Mouse (Mus musculus): Measurements from ENCODE around the gene Gak. TPM values are rescaled to one million over a fixed set of nuclear protein-coding genes. Genes with fewer than 3 reads are reported as not detected.

Gak gene
- polyA plus RNA-seq, 1 experiment from 2014 or later, result 55.0 TPM

DNA sequence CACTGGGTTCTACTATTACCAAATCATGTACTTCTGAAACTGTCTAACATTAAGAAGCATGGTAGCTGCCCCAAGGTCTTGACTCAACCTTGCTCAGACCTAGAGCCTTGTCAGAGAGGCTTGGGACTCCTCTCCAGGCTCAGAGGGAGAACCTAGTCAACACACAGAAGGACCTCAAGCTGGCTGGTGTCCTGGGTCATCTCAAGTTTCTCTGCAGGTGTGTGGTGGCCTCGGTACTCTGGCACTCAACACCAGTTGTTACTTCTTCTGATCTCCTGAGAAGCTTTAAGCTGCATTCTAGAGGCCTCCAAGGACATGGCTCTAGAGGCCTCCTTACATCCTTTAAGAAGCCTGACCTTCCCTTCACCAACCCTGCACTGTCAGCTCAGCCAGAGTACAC lies 75.5 kb downstream of the Gak start:
- ATAC-seq (replicated peaks; ENCODE audit: low FRiP score) (no peak), DNase-seq (ENCODE audit: low spot score) (no peak)
- H3K4me2 ChIP-seq, result no peak overlapping the region
- no peak overlapping the region for H3K4me3 ChIP-seq (ENCODE audit: low read depth, low read length)
- no peak overlapping the region for H3K27ac ChIP-seq (ENCODE audit: low read depth, low read length)
- H3K9ac ChIP-seq (ENCODE audit: low read depth, low read length), result no peak overlapping the region
- no peaks in the 10 kb centered on the region for H3K36me3 ChIP-seq (ENCODE audit: control insufficient read depth, insufficient read depth, low read length)
- no peaks in the 10 kb centered on the region; the same call in 1 of the 2 replicates for H3K4me1 ChIP-seq (replicated peaks; ENCODE audit: control insufficient read depth, insufficient read depth, low read length)
- 50% methylated on average over 1 of the region's 1 CpGs for WGBS
- H3K9me3 ChIP-seq (ENCODE audit: control insufficient read depth, low read length), result no peaks in the 10 kb centered on the region
- peaks cover 31% of the 10 kb centered on the region for H3K27me3 ChIP-seq (replicated peaks; ENCODE audit: control insufficient read depth, insufficient read depth, low read length)

DNA sequence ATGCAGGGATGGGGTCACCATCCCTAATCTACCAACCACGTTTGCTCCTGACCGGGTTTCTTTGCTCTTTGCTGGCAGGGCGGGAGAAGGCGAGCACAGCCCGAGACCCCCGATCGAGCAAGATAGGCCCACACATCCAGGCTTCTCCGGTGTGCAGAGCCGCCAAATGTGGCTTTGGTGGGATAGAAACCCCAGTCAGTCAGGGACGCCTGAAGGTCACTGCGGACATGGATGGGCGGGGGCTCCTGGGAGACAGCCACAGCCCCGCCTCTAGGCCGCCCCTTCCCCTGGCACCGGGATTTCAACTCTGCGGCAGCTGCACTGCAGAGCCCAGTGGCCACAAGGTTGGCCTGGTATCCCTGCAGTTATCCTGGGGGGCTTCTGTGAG lies 79.4 kb downstream of the Gak start:
- Histone ChIP-seq H3K36me3 (ENCODE audit: control insufficient read depth, insufficient read depth, low read length) (no peaks in the 10 kb centered on the region), H3K9ac (ENCODE audit: low read depth, low read length) (no peak overlapping the region), H3K27ac (ENCODE audit: low read depth, low read length) (no peak overlapping the region), H3K4me1 (replicated peaks; ENCODE audit: control insufficient read depth, insufficient read depth, low read length) (no peaks in the 10 kb centered on the region; the same call in 1 of the 2 replicates), H3K27me3 (replicated peaks; ENCODE audit: control insufficient read depth, insufficient read depth, low read length) (peaks cover 44% of the 10 kb centered on the region), H3K4me3 (ENCODE audit: low read depth, low read length) (peak overlapping the region; percentile 21), H3K9me3 (ENCODE audit: control insufficient read depth, low read length) (no peaks in the 10 kb centered on the region), H3K4me2 (peak overlapping the region; percentile 56)
- DNase-seq (ENCODE audit: low spot score), result no peak
- 6% methylated on average over 16 of the region's 16 CpGs for WGBS
- no peak for ATAC-seq (replicated peaks; ENCODE audit: low FRiP score)

DNA sequence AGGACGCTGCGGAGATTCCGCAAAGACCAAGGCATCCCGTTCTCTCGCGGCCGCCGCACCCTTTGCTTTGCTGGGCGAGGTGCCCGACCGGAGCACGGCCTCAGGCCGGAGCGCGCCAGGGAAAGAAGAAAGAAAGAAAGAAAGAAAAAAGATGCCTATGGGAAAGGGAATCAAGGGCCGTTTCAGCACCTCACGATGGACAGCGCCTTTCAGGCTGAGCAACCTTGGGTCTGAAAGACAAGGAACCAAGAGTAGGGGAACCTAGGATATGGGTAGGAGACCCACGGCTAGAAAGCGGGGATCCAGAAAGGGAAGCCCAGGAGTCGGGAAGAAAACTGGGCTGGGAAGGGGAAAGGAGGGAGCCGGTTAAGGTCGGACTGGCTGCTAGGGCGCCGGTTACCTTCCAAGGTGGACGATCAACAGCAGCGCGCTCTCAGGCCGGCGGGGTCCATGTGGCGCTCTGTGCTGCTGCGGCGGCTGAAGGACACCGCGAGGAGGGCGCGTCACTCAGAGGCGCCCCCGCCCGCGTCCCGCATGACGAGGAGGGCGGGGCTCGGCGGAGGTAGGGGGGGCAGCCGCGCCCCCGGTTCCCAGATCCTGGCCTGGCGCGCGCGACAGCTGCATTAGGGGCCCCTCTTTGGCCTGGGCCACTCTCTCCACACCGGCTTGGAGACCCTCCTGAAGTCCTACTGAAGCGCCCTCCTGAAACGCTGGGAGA lies 79.9 kb downstream of the Gak start, which contains the start of gene Cplx1:
Gene Cplx1 (minus strand): TSS at position 536 of the 718 bp plus-strand sequence.
- Histone ChIP-seq H3K4me1 (replicated peaks; ENCODE audit: control insufficient read depth, insufficient read depth, low read length) (no peaks in the 10 kb centered on the region; the same call in 1 of the 2 replicates), H3K9me3 (ENCODE audit: control insufficient read depth, low read length) (no peaks in the 10 kb centered on the region), H3K27me3 (replicated peaks; ENCODE audit: control insufficient read depth, insufficient read depth, low read length) (peaks cover 44% of the 10 kb centered on the region), H3K4me3 (ENCODE audit: low read depth, low read length) (peak within 1 kb of the TSS; percentile 21), H3K9ac (ENCODE audit: low read depth, low read length) (no peak within 1 kb of the TSS), H3K36me3 (ENCODE audit: control insufficient read depth, insufficient read depth, low read length) (no peaks in the 10 kb centered on the region), H3K4me2 (peak within 1 kb of the TSS; percentile 56), H3K27ac (ENCODE audit: low read depth, low read length) (no peak within 1 kb of the TSS)
- WGBS, result 2% methylated on average over 56 of the region's 56 CpGs
- ATAC-seq (replicated peaks; ENCODE audit: low FRiP score), result no peak; the same call in 1 of the 2 replicates
- DNase-seq (ENCODE audit: low spot score), result peak; percentile 61

DNA sequence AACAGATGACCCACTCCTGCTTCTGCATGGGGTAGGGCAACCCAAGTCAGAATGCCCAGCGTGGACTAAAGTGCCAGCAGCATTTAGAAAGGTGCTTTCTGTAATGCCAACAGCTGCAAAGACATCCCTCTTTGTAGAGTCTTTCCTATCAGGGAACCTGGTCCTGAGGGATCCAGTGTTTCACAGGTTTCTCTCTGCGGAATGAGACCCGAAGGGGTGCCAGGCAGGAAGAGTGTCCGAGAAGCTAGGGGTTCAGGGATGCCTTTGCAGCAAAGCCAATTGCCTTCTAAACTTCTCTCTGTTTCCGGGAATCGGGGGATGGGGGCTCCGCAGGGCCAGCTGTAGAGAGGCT lies 80.4 kb downstream of the Gak start:
- H3K27me3 ChIP-seq (replicated peaks; ENCODE audit: control insufficient read depth, insufficient read depth, low read length), result peaks cover 44% of the 10 kb centered on the region
- 0 out of 2 replicates have a peak overlapping the region, but pooled peaks have one; percentile 16 for H3K4me2 ChIP-seq
- 15% methylated on average over 7 of the region's 7 CpGs for WGBS
- no peak overlapping the region for H3K4me3 ChIP-seq (ENCODE audit: low read depth, low read length)
- no peak for DNase-seq (ENCODE audit: low spot score)
- no peaks in the 10 kb centered on the region for H3K36me3 ChIP-seq (ENCODE audit: control insufficient read depth, insufficient read depth, low read length)
- no peaks in the 10 kb centered on the region for H3K9me3 ChIP-seq (ENCODE audit: control insufficient read depth, low read length)
- no peaks in the 10 kb centered on the region; the same call in 1 of the 2 replicates for H3K4me1 ChIP-seq (replicated peaks; ENCODE audit: control insufficient read depth, insufficient read depth, low read length)
- no peak overlapping the region for H3K27ac ChIP-seq (ENCODE audit: low read depth, low read length)
- ATAC-seq (replicated peaks; ENCODE audit: low FRiP score), result no peak
- no peak overlapping the region for H3K9ac ChIP-seq (ENCODE audit: low read depth, low read length)

DNA sequence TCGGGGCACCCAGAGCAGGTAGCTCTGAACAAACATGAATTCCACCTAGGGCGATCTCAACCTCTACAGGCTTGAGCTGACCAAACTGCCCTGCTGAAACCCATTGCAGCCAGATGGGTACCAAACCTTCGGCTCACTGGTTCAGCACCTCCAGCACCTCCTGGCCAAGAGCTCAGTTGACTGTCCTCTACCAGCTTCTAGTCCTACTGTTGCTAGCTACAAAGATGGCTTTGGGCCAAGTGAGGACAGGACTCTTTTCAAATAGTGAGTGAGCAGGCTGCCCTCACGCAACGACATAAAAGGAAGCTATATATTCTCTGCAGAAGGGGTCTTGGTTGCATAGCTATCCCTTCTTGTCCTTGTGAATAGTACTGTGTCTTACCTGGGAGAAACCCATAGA lies 81.9 kb downstream of the Gak start:
- ATAC-seq (replicated peaks; ENCODE audit: low FRiP score), result no peak
- no peak overlapping the region for H3K9ac ChIP-seq (ENCODE audit: low read depth, low read length)
- DNase-seq (ENCODE audit: low spot score), result no peak
- no peak overlapping the region for H3K4me2 ChIP-seq
- H3K36me3 ChIP-seq (ENCODE audit: control insufficient read depth, insufficient read depth, low read length), result no peaks in the 10 kb centered on the region
- peaks cover 38% of the 10 kb centered on the region for H3K27me3 ChIP-seq (replicated peaks; ENCODE audit: control insufficient read depth, insufficient read depth, low read length)
- no peak overlapping the region for H3K4me3 ChIP-seq (ENCODE audit: low read depth, low read length)
- H3K9me3 ChIP-seq (ENCODE audit: control insufficient read depth, low read length), result no peaks in the 10 kb centered on the region
- 86% methylated on average over 5 of the region's 5 CpGs for WGBS
- H3K27ac ChIP-seq (ENCODE audit: low read depth, low read length), result no peak overlapping the region
- H3K4me1 ChIP-seq (replicated peaks; ENCODE audit: control insufficient read depth, insufficient read depth, low read length), result no peaks in the 10 kb centered on the region; the same call in 1 of the 2 replicates

DNA sequence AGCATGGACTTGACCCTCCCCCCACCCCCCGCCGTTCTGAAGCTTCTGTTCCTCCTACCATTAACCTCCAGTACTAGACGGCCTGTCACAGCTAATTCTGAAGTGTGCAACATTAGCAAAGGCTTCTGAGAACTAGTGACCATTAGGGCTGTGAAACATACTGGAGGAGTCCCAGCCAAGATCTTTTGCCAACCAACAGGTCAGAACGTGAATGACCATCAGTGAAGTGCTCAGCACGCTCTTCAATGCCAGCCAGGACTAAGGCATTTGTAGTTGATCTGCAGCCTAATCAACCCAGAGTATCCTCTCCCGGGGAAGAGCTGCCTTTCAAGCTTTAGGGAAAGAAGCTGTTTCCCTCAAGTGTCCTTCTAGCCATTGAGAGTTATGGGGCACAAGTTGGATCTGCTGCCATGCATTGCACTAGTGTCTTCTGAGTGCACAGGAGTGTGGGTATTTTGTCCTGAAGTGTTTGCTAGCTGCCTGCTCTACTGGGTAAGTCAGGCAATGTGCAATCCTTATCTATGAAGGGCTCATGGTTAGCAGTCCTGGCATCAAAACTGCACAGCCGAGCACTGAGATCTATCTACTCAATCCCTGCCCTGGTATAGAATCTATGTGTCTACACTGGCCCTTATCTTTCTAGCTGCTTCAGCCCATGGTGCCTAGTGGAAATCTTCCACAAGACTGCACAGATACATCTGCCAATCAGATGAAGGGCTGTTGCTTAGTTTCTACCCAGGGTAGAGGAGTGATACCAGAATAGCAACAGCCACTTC lies 85.9 kb downstream of the Gak start:
- Histone ChIP-seq H3K9me3 (ENCODE audit: control insufficient read depth, low read length) (no peaks in the 10 kb centered on the region), H3K4me3 (ENCODE audit: low read depth, low read length) (no peak overlapping the region), H3K36me3 (ENCODE audit: control insufficient read depth, insufficient read depth, low read length) (no peaks in the 10 kb centered on the region), H3K27ac (ENCODE audit: low read depth, low read length) (no peak overlapping the region), H3K27me3 (replicated peaks; ENCODE audit: control insufficient read depth, insufficient read depth, low read length) (peaks cover 10% of the 10 kb centered on the region), H3K9ac (ENCODE audit: low read depth, low read length) (no peak overlapping the region), H3K4me1 (replicated peaks; ENCODE audit: control insufficient read depth, insufficient read depth, low read length) (no peaks in the 10 kb centered on the region), H3K4me2 (no peak overlapping the region)
- ATAC-seq (replicated peaks; ENCODE audit: low FRiP score), result no peak
- no peak for DNase-seq (ENCODE audit: low spot score)
- WGBS, result 59% methylated on average over 7 of the region's 7 CpGs

DNA sequence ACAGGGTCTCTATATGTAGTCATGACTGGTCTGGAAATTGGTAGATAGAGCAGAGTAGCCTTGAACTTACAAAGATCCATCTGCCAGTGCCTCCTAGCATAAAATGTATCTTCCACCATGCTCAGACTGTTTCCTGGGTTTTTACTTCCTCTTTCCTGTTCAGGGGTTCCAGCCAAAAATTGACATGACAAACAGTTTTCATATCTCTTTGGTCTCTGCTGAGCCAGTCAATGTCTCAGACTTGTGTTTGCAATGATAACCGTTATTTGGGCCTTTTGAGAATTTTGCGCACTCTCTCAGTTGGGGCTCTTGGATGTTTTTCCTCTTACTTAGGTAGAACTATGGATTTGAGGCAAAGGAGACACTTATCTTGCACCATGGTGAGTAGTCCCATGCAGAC lies 95.4 kb downstream of the Gak start:
- WGBS, result 89% methylated on average over 2 of the region's 2 CpGs
- Histone ChIP-seq H3K4me2 (no peak overlapping the region), H3K9me3 (ENCODE audit: control insufficient read depth, low read length) (peaks cover 8% of the 10 kb centered on the region; the same call in 1 of the 2 replicates), H3K27me3 (replicated peaks; ENCODE audit: control insufficient read depth, insufficient read depth, low read length) (no peaks in the 10 kb centered on the region), H3K36me3 (ENCODE audit: control insufficient read depth, insufficient read depth, low read length) (no peaks in the 10 kb centered on the region), H3K9ac (ENCODE audit: low read depth, low read length) (no peak overlapping the region), H3K27ac (ENCODE audit: low read depth, low read length) (no peak overlapping the region), H3K4me1 (replicated peaks; ENCODE audit: control insufficient read depth, insufficient read depth, low read length) (no peaks in the 10 kb centered on the region), H3K4me3 (ENCODE audit: low read depth, low read length) (no peak overlapping the region)
- ATAC-seq (replicated peaks; ENCODE audit: low FRiP score) (no peak), DNase-seq (ENCODE audit: low spot score) (no peak)

DNA sequence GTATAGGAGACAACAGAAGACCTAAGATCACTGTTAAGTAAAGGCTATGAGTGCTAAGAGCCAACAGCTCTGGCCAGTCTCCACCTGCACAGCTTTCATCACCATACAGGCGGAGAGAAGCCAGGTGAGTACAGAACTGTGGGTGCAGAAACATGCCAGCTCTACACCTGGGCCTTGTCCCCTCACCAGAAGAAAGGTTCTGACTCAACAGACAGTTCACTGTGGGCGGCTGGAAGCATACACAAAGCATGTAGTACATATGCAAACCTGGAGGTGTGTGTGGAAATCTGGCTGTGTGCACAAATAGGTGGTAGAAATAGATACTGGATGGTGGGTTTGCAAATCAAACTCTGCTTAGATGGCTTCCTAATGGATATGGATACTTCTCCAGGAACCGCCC lies 107.0 kb downstream of the Gak start:
- 77% methylated on average over 3 of the region's 3 CpGs for WGBS
- Histone ChIP-seq H3K9ac (ENCODE audit: low read depth, low read length) (no peak overlapping the region), H3K9me3 (ENCODE audit: control insufficient read depth, low read length) (no peaks in the 10 kb centered on the region), H3K27ac (ENCODE audit: low read depth, low read length) (no peak overlapping the region), H3K27me3 (replicated peaks; ENCODE audit: control insufficient read depth, insufficient read depth, low read length) (no peaks in the 10 kb centered on the region), H3K4me2 (no peak overlapping the region), H3K36me3 (ENCODE audit: control insufficient read depth, insufficient read depth, low read length) (no peaks in the 10 kb centered on the region), H3K4me3 (ENCODE audit: low read depth, low read length) (no peak overlapping the region), H3K4me1 (replicated peaks; ENCODE audit: control insufficient read depth, insufficient read depth, low read length) (no peaks in the 10 kb centered on the region)
- DNase-seq (ENCODE audit: low spot score) (no peak), ATAC-seq (replicated peaks; ENCODE audit: low FRiP score) (no peak)

All from liver, embryonic 11.5 days (tissue).